ENCODE assay signal across 25 mouse cellular contexts in genomic region chr8:65206202-65206601, GRCm38 (mm10).
DNase-seq lines count a peak whose midpoint lies in the region; ATAC-seq and TF ChIP-seq lines count a peak whose summit lies in the region.
"Had no signal": no experiment of that assay in that cellular context is flagged by ENCODE, and none has a peak within 500 bp of the region (broad histone marks: within the 10 kb centered on the region; RNA-seq: fewer than 3 reads in every experiment).

No protein-coding gene starts in this region.

- no peak for DNase-seq in kidney, postnatal 0 days (ENCODE audit: low spot score)
- DNase-seq in kidney, adult 18-20 months = no peak
- peak; percentile 16 for DNase-seq in right cerebral cortex, postnatal 4 days
- DNase-seq in right cerebral cortex, postnatal 36 days (ENCODE audit: low spot score in 2 of 2) = no peak
- no peak for DNase-seq in ES-E14 (ENCODE audit: low read depth, low spot score)
- no peak for DNase-seq in stomach, postnatal 0 days (ENCODE audit: low spot score)
- no peak for DNase-seq in adrenal gland, postnatal 25 days
- DNase-seq: adrenal gland, postnatal 36 days; cerebellum, adult 11 months; gastrocnemius, postnatal 14 days; heart, postnatal 10 days; kidney, adult 2 months; kidney, postnatal 14 days; lung, adult 2 months; midbrain, embryonic 14.5 days; right cerebral cortex, postnatal 25 days had no signal

- no peaks in the 10 kb centered on the region for H3K36me3 ChIP-seq in kidney, postnatal 0 days (ENCODE audit: insufficient read depth, low read length)
- H3K36me3 ChIP-seq in ES-E14 (ENCODE audit: control insufficient read depth, insufficient read depth, low read length, poor library complexity, severe bottlenecking) = no peaks in the 10 kb centered on the region
- no peaks in the 10 kb centered on the region for H3K36me3 ChIP-seq in stomach, postnatal 0 days (ENCODE audit: control insufficient read depth, insufficient read depth, low read length)
- H3K36me3 ChIP-seq: embryonic facial prominence, embryonic 13.5 days; forebrain, embryonic 15.5 days; heart, embryonic 12.5 days; hindbrain, embryonic 10.5 days; limb, embryonic 12.5 days; neural tube, embryonic 12.5 days had no signal

- no peaks in the 10 kb centered on the region for H3K27me3 ChIP-seq in kidney, postnatal 0 days (ENCODE audit: insufficient read depth, low read length)
- H3K27me3 ChIP-seq in stomach, postnatal 0 days (ENCODE audit: control insufficient read depth, insufficient read depth, low read length) = no peaks in the 10 kb centered on the region
- H3K27me3 ChIP-seq: embryonic facial prominence, embryonic 13.5 days; forebrain, embryonic 15.5 days; heart, embryonic 12.5 days; limb, embryonic 12.5 days; megakaryocyte, embryonic 14.5 days; neural tube, embryonic 12.5 days had no signal

- H3K4me2 ChIP-seq in kidney, postnatal 0 days (ENCODE audit: low read length) = no peak overlapping the region
- no peak overlapping the region for H3K4me2 ChIP-seq in stomach, postnatal 0 days (replicated peaks; ENCODE audit: low read depth)
- H3K4me2 ChIP-seq: embryonic facial prominence, embryonic 13.5 days; forebrain, embryonic 15.5 days; heart, embryonic 12.5 days; limb, embryonic 12.5 days; liver, embryonic 11.5 days; neural tube, embryonic 12.5 days had no signal

- no peaks in the 10 kb centered on the region for H3K4me1 ChIP-seq in kidney, postnatal 0 days (replicated peaks; ENCODE audit: insufficient read depth, low read length)
- H3K4me1 ChIP-seq in ES-E14 (ENCODE audit: control insufficient read depth in 2 of 2, insufficient read depth in 2 of 2, low read length in 2 of 2, poor library complexity in 1 of 2) = peaks cover 0 to 2% of the 10 kb centered on the region in 2 experiments; a peak in 2 of 4 replicates
- no peaks in the 10 kb centered on the region for H3K4me1 ChIP-seq in stomach, postnatal 0 days (replicated peaks; ENCODE audit: control insufficient read depth, insufficient read depth)
- H3K4me1 ChIP-seq: embryonic facial prominence, embryonic 13.5 days; forebrain, embryonic 15.5 days; heart, embryonic 12.5 days; hindbrain, embryonic 10.5 days; limb, embryonic 12.5 days; megakaryocyte, embryonic 14.5 days; neural tube, embryonic 12.5 days had no signal

- H3K27ac ChIP-seq in kidney, postnatal 0 days = no peak overlapping the region
- no peak overlapping the region for H3K27ac ChIP-seq in ES-E14 (ENCODE audit: insufficient read depth, low read depth, low read length, poor library complexity, severe bottlenecking)
- H3K27ac ChIP-seq in stomach, postnatal 0 days (replicated peaks) = no peak overlapping the region
- H3K27ac ChIP-seq: embryonic facial prominence, embryonic 13.5 days; forebrain, embryonic 15.5 days; hindbrain, embryonic 10.5 days; limb, embryonic 12.5 days; neural tube, embryonic 12.5 days had no signal

- TF ChIP-seq CTCF in kidney, postnatal 0 days (IDR thresholded peaks at IDR 0.05; ENCODE audit: low read depth) = peak; percentile 13; the same call in 1 of the 2 replicates
- TF ChIP-seq CTCF in stomach, postnatal 0 days (IDR thresholded peaks at IDR 0.05; ENCODE audit: low read depth) = peak; percentile 21; the same call in 1 of the 2 replicates

- no peak for ATAC-seq in kidney, postnatal 0 days (replicated peaks; ENCODE audit: low FRiP score, low read depth)
- no peak for ATAC-seq in stomach, postnatal 0 days (ENCODE audit: low FRiP score, low TSS enrichment)
- ATAC-seq: forebrain, embryonic 15.5 days had no signal

- H3K9ac ChIP-seq in kidney, postnatal 0 days (ENCODE audit: low read depth, low read length) = no peak overlapping the region
- no peak overlapping the region for H3K9ac ChIP-seq in ES-E14 (ENCODE audit: insufficient read depth, low read depth, low read length, poor library complexity, severe bottlenecking)
- no peak overlapping the region for H3K9ac ChIP-seq in stomach, postnatal 0 days (ENCODE audit: low read length)
- H3K9ac ChIP-seq: embryonic facial prominence, embryonic 13.5 days; forebrain, embryonic 15.5 days; heart, embryonic 12.5 days; limb, embryonic 12.5 days; neural tube, embryonic 12.5 days had no signal

- H3K9me3 ChIP-seq in kidney, postnatal 0 days (replicated peaks; ENCODE audit: low read length) = no peaks in the 10 kb centered on the region
- H3K9me3 ChIP-seq in ES-E14 (ENCODE audit: control insufficient read depth, insufficient read depth, low read depth, low read length) = no peaks in the 10 kb centered on the region
- no peaks in the 10 kb centered on the region for H3K9me3 ChIP-seq in stomach, postnatal 0 days (ENCODE audit: control insufficient read depth, low read length)
- H3K9me3 ChIP-seq: embryonic facial prominence, embryonic 13.5 days; forebrain, embryonic 15.5 days; heart, embryonic 12.5 days; hindbrain, embryonic 10.5 days; limb, embryonic 12.5 days; neural tube, embryonic 12.5 days had no signal

- no peak for TF ChIP-seq EP300 in stomach, postnatal 0 days (optimal IDR thresholded peaks at IDR 0.05)

- H3K4me3 ChIP-seq in kidney, postnatal 0 days (replicated peaks; ENCODE audit: low read depth, low read length) = no peak overlapping the region
- no peak overlapping the region for H3K4me3 ChIP-seq in ES-E14 (ENCODE audit: insufficient read depth in 1 of 2, low read depth in 1 of 2, low read length in 2 of 2, poor library complexity in 1 of 2, severe bottlenecking in 1 of 2)
- no peak overlapping the region for H3K4me3 ChIP-seq in stomach, postnatal 0 days (ENCODE audit: low read depth, low read length)
- H3K4me3 ChIP-seq: embryonic facial prominence, embryonic 13.5 days; erythroblast, embryonic 14.5 days; forebrain, embryonic 15.5 days; heart, embryonic 12.5 days; hindbrain, embryonic 10.5 days; limb, embryonic 12.5 days; megakaryocyte, embryonic 14.5 days; neural tube, embryonic 12.5 days had no signal

- WGBS in kidney, postnatal 0 days = 96% methylated on average over 2 of the region's 2 CpGs
- 96% methylated on average over 2 of the region's 2 CpGs for WGBS in stomach, postnatal 0 days

- in situ Hi-C loops in ES-E14 (cut with MboI; ENCODE audit: low sequenced_read_pairs in 2 of 2, unreplicated experiment in 2 of 2) = no loop called here

TF ChIP-seq in ES-E14, 5 proteins besides CTCF, POLR2A, EP300 and RAD21:
- TF ChIP-seq ZC3H11A (IDR thresholded peaks at IDR 0.05; ENCODE audit: borderline replicate concordance, low read depth, low read length) (0 out of 2 replicates have a peak, but pooled peaks have one; percentile 38), CHD2 (IDR thresholded peaks at IDR 0.05; ENCODE audit: low read depth, low read length) (no peak), MAFK (IDR thresholded peaks at IDR 0.05; ENCODE audit: insufficient read depth, low read depth, low read length) (peak; percentile 75), HCFC1 (IDR thresholded peaks at IDR 0.05; ENCODE audit: borderline replicate concordance, insufficient read depth, low read length) (no peak), ZNF384 (IDR thresholded peaks at IDR 0.05; ENCODE audit: low read depth, low read length) (no peak)
